Mouse (Mus musculus) hindbrain, embryonic 16.5 days (tissue): ENCODE measurements around the gene Dnajc15. TPM values are rescaled to one million over a fixed set of nuclear protein-coding genes. Genes with fewer than 3 reads are reported as not detected.
A peak's percentile ranks its signal among the peaks of the same experiment; 100 is the strongest.
"Not testable (repeated sequence)": the region's sequence is repeated elsewhere in the genome, so short reads cannot be mapped to it uniquely, and the experiment has no call there.

ENCODE experiments used
- ATAC-seq: fragments of 200-750 bp; cut with Nextera tagmentation; 2 replicates; pipeline ENCODE4 v1.8.0; 2017; ENCODE audit warnings: moderate TSS enrichment, moderate library complexity
- H3K27ac ChIP-seq: fragments of 300-500 bp; sonication (generic); 2 replicates; pipeline ENCODE4 v1.5.1; 2014; ENCODE audit warnings: low read depth, mild to moderate bottlenecking, control low read depth, low read length, moderate library complexity
- H3K27me3 ChIP-seq: fragments of 300-500 bp; sonication (generic); replicated peaks from 2 replicates; pipeline ENCODE4 v1.6.1; 2014; ENCODE audit warnings: low read length; ENCODE audit not compliant: control insufficient read depth, insufficient read depth
- H3K36me3 ChIP-seq: fragments of 300-500 bp; sonication (generic); 2 replicates; pipeline ENCODE4 v1.6.1; 2014; ENCODE audit warnings: mild to moderate bottlenecking, low read length, moderate library complexity, mixed read lengths; ENCODE audit not compliant: control insufficient read depth, insufficient read depth
- H3K4me1 ChIP-seq: fragments of 300-500 bp; sonication (generic); 2 replicates; pipeline ENCODE4 v1.6.1; 2014; ENCODE audit warnings: low read depth, low read length; ENCODE audit not compliant: control insufficient read depth, insufficient read depth
- H3K4me2 ChIP-seq: fragments of 300-500 bp; sonication (generic); 2 replicates; pipeline ENCODE4 v1.6.1; 2014; ENCODE audit warnings: mild to moderate bottlenecking, low read length, control low read depth, moderate library complexity
- H3K4me3 ChIP-seq: fragments of 300-500 bp; sonication (generic); 2 replicates; pipeline ENCODE4 v1.5.1; 2014; ENCODE audit warnings: mild to moderate bottlenecking, low read length, control low read depth, moderate library complexity
- H3K9ac ChIP-seq: fragments of 300-500 bp; sonication (generic); 2 replicates; pipeline ENCODE4 v1.6.1; 2014; ENCODE audit warnings: low read depth, mild to moderate bottlenecking, control low read depth, low read length, moderate library complexity
- H3K9me3 ChIP-seq: fragments of 300-500 bp; sonication (generic); 2 replicates; pipeline ENCODE4 v1.6.1; 2014; ENCODE audit warnings: mild to moderate bottlenecking, low read length, moderate library complexity; ENCODE audit not compliant: control insufficient read depth
- WGBS: fragments of 180-500 bp; shearing (Covaris S2); extraction: QIAGEN DNeasy Blood & Tissue Kit; methylation state at CpG from one replicate; pipeline ENCODE4 v1.1.7; 2014; 5-methylcytosine and 5-hydroxymethylcytosine counted together
- polyA plus RNA-seq: library from polyadenylated mRNA; unstranded; fragments of >200 nt; fragmentation: Nextera tagmentation; extraction: Ambion mirVana; gene quantifications from 2 replicates; pipeline ENCODE4 v1.2.1, GENCODE M21; 2015

Dnajc15 gene
- polyA plus RNA-seq, 1 experiment from 2014 or later: 97.4 TPM

DNA sequence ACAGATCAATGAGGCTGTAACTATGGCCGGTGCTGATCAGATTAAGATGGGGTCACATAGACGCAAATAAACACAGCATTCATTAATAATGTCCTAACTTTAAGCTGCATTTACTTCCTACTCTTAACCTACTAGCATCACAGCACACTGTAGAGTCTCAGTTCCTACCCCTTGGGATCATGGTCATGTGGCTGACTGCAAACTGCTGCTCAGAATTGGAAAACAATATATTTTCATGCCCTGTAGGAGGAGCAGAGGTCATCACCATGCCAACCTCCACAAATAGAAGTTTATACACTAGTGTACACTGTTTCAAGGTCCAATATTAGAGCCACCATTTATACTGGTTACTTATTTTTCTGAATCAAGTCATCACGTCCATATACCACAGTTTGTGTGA is 21.0 kb upstream of the Dnajc15 start:
- Histone ChIP-seq H3K27me3 (no peaks in the 10 kb centered on the region), H3K9ac (no peak overlapping the region), H3K4me3 (no peak overlapping the region), H3K4me2 (no peak overlapping the region), H3K36me3 (no peaks in the 10 kb centered on the region), H3K4me1 (no peaks in the 10 kb centered on the region), H3K9me3 (no peaks in the 10 kb centered on the region), H3K27ac (no peak overlapping the region)
- WGBS: 77% methylated on average over 3 of the region's 3 CpGs
- ATAC-seq: no peak

DNA sequence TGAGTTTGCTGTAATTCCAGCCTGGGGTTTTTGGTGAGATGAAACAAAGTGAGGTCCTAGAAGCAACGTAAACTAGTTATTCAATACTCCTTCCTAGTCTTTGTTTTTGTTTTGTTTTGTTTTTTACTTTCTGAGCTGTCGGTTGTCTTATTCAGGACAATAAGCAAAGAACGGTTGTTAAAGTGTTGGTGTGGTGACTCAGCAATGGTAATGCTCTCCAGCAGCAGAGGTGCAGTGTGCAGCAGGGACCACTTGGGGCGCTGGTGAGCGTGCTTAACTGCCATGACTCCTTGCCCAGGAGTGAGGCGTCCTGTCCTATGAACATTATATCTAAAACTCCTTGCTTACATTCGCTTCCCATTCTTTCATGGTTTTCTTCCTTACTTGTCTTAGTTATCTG is 15.0 kb upstream of the Dnajc15 start:
- Histone ChIP-seq H3K9ac (no peak overlapping the region), H3K4me3 (no peak overlapping the region), H3K9me3 (no peaks in the 10 kb centered on the region), H3K4me1 (no peaks in the 10 kb centered on the region), H3K4me2 (no peak overlapping the region), H3K27me3 (no peaks in the 10 kb centered on the region), H3K36me3 (no peaks in the 10 kb centered on the region), H3K27ac (no peak overlapping the region)
- WGBS: 87% methylated on average over 7 of the region's 7 CpGs
- ATAC-seq: no peak

DNA sequence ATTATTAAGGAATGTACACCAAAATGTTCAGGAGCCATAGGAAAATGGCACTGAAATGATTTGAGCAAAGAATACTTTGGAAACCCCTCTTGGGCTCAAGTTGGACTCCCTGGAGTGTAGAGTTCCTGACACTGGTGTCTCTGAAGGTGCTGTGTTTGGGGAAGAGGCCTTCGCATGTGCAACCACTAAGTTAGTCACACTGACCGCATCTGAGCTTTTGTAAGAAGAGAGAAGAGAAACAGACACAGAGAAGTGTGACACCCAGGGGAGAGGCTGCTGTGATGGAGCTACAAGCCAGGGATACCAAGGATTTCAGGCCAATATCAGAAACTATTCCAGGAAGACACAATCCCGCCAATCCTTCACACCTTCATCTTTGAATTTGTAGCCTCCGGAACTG is 12.0 kb upstream of the Dnajc15 start:
- Histone ChIP-seq H3K4me3 (no peak overlapping the region), H3K27me3 (no peaks in the 10 kb centered on the region), H3K27ac (no peak overlapping the region), H3K9me3 (no peaks in the 10 kb centered on the region), H3K4me2 (no peak overlapping the region), H3K4me1 (no peaks in the 10 kb centered on the region), H3K36me3 (no peaks in the 10 kb centered on the region), H3K9ac (no peak overlapping the region)
- 96% methylated on average over 4 of the region's 4 CpGs for WGBS
- no peak for ATAC-seq

DNA sequence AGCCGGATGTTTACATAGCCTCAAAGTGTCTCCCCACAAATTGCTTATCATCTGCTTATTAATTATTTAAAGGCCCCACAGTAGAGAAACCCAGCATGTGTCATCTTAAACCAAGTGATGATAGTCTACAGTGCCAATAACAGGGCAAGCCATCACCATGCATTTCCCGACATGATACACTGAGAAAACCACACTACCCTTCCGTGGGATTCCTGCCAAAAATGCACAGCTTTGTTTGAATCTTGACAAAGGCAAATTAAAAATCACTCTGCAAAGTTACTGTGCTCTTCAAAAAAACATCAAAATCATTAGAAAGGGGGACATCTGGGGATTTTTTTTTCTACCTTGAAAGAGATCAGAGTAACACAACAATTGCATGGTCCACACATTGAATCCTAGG is 11.5 kb upstream of the Dnajc15 start:
- Histone ChIP-seq H3K4me2 (no peak overlapping the region), H3K36me3 (no peaks in the 10 kb centered on the region), H3K27ac (no peak overlapping the region), H3K27me3 (no peaks in the 10 kb centered on the region), H3K4me1 (no peaks in the 10 kb centered on the region), H3K4me3 (no peak overlapping the region), H3K9me3 (no peaks in the 10 kb centered on the region), H3K9ac (no peak overlapping the region)
- 58% methylated on average over 3 of the region's 3 CpGs for WGBS
- ATAC-seq: no peak

DNA sequence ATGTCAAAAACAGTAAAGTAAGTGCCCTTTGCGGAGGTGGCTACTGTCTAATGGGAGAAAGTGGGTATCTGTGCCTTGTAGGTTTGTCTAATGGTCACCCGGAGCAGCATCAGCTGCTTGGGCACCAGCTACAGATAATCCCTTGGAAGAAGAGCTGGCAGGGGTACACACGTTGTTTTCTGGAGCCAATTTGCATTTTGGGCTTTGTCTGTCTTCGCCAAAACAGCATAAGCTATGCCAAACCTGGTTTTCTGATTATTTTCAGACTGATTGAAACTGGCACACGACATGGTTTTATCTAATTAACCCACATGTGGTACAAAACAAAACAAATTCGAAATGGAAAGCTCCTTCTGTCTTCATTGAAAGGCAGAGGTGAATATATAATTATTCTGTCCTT is 7.7 kb upstream of the Dnajc15 start:
- WGBS: 49% methylated on average over 6 of the region's 6 CpGs
- H3K9ac ChIP-seq: no peak overlapping the region
- H3K4me1 ChIP-seq: no peaks in the 10 kb centered on the region
- H3K27ac ChIP-seq: no peak overlapping the region
- no peaks in the 10 kb centered on the region for H3K9me3 ChIP-seq
- no peak overlapping the region for H3K4me3 ChIP-seq
- H3K27me3 ChIP-seq: no peaks in the 10 kb centered on the region; the same call in 1 of the 2 replicates
- ATAC-seq: no peak
- H3K36me3 ChIP-seq: no peaks in the 10 kb centered on the region
- H3K4me2 ChIP-seq: no peak overlapping the region

DNA sequence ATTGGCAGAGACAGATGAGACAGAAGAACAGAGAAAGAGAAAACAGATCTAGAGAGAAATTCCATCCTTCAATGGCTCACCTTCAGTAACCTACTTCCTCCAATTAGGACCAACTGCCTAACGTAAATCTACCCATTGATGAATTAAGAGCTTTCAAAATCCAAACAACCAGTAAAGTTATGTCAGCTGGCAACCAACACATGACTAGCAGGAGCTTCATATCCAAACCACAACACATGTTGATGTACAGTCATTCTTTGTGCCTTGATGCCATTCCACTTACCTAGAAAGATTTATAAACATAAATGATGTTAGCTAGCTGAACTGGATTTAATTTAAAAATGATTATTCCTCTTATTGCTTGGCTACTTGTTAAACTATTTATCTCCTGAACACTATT is 7.1 kb upstream of the Dnajc15 start:
- Histone ChIP-seq H3K9me3 (no peaks in the 10 kb centered on the region), H3K9ac (no peak overlapping the region), H3K27ac (no peak overlapping the region), H3K4me2 (no peak overlapping the region), H3K4me3 (no peak overlapping the region), H3K4me1 (no peaks in the 10 kb centered on the region), H3K36me3 (no peaks in the 10 kb centered on the region), H3K27me3 (no peaks in the 10 kb centered on the region; the same call in 1 of the 2 replicates)
- WGBS: 83% methylated on average over 1 of the region's 1 CpGs
- ATAC-seq: no peak

DNA sequence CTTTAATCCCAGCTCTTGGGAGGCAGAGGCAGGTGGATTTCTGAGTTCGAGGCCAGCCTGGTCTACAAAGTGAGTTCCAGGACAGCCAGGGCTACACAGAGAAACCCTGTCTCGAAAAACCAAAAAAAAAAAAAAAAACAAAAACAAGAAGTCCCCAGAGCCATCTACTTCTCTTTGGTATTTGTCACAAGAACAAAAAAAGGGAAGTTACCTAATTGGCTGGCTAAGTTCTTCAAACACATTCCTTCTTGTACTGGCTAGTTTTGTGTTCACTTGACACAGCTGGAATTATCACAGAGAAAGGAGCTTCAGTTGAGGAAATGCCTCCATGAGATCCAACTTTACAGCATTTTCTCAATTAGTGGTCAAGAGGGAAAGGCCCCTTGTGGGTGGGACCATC is 3.0 kb upstream of the Dnajc15 start:
- not testable (repeated sequence) for H3K36me3 ChIP-seq, H3K4me2 ChIP-seq, H3K4me3 ChIP-seq, H3K27ac ChIP-seq, H3K4me1 ChIP-seq, H3K9ac ChIP-seq, H3K9me3 ChIP-seq, ATAC-seq, H3K27me3 ChIP-seq
- 90% methylated on average over 1 of the region's 2 CpGs for WGBS

DNA sequence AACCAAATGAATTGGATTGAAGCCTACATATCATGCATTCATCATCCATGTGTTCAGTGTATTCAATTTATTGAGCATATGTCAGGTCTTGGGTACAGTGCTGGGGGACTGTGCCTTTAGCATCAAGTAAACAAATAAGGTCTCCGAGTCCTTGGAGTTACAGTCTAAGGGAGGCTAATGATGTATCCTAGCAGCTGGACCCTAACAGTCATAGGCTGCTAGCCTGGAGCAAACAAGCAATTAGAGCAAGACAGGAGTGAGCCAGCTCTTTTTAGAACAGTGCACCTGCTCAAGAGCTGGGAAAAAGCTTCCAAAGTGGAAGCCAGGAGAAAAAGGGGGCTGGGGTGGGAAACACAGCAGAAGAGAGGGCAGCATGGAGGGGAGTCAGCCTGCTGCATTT is 1.3 kb upstream of the Dnajc15 start:
- 37% methylated on average over 1 of the region's 1 CpGs for WGBS
- no peaks in the 10 kb centered on the region for H3K9me3 ChIP-seq
- H3K4me3 ChIP-seq: no peak overlapping the region
- H3K4me2 ChIP-seq: no peak overlapping the region
- H3K36me3 ChIP-seq: no peaks in the 10 kb centered on the region
- peak; percentile 37; the same call in 1 of the 2 replicates for ATAC-seq
- H3K27me3 ChIP-seq: no peaks in the 10 kb centered on the region; the same call in 1 of the 2 replicates
- H3K9ac ChIP-seq: no peak overlapping the region
- H3K4me1 ChIP-seq: peaks cover 4% of the 10 kb centered on the region; the same call in 1 of the 2 replicates
- H3K27ac ChIP-seq: no peak overlapping the region

DNA sequence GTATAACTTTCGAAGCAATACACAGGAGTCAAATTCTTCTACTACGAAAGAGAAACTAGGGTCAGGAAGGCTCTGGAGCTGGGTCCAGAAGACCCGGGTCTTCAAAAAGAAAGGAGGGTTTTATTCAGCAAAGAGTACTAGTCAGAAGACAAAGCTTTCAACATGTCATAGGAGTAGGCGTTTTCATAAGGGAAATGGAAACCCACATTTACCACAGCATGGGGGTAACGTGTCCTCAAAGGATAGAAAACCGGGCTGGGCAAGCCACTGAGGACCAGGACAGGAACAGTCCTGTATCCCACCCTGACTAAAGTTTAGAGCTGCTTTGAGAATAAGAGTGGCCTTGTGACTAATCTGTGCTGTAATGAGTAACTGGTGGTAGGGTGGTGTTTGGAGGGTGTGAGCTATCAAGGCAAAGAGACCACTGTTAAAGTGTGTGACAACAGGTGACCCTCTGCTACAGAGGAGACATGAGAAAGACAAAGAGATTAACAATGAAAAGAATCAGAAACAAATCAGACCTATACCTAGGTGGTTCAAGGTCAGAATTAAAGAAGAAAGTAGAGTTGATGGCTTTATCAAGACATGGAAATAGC is 3.4 kb downstream of the Dnajc15 start:
- Histone ChIP-seq H3K4me1 (peaks cover 4% of the 10 kb centered on the region; the same call in 1 of the 2 replicates), H3K9ac (no peak overlapping the region), H3K36me3 (no peaks in the 10 kb centered on the region), H3K9me3 (no peaks in the 10 kb centered on the region), H3K27me3 (no peaks in the 10 kb centered on the region), H3K4me2 (no peak overlapping the region), H3K4me3 (no peak overlapping the region), H3K27ac (no peak overlapping the region)
- WGBS: 92% methylated on average over 6 of the region's 6 CpGs
- ATAC-seq: no peak

DNA sequence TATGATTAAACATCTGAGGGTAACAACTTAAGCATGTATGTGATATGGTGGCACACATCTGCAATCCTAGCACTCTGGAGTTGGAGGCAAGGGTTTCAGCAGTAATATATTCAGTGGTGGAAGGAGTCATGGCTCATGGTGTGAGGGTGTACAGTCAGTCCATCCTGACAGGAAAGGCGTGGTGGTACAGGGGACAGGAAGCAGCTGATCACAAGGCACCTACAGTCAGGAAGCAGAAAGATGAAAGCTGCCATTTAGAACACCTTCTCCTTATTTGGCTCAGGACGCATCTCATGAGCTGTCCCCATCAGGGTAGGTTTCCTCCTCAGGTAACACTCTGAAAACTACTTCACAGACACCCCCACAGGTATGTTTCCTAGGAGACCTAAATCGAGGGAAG is 4.0 kb downstream of the Dnajc15 start:
- H3K4me2 ChIP-seq: no peak overlapping the region
- H3K9me3 ChIP-seq: no peaks in the 10 kb centered on the region
- H3K4me1 ChIP-seq: peaks cover 4% of the 10 kb centered on the region; the same call in 1 of the 2 replicates
- no peaks in the 10 kb centered on the region for H3K36me3 ChIP-seq
- H3K4me3 ChIP-seq: no peak overlapping the region
- no peaks in the 10 kb centered on the region for H3K27me3 ChIP-seq
- 98% methylated on average over 3 of the region's 3 CpGs for WGBS
- H3K9ac ChIP-seq: no peak overlapping the region
- no peak overlapping the region for H3K27ac ChIP-seq
- no peak for ATAC-seq
